Mouse (Mus musculus) bone marrow, adult 2 months (tissue): Measurements from ENCODE around the gene Cpa5.

ENCODE experiments used
- CTCF ChIP-seq: fragments of 200-500 bp; IDR thresholded peaks from 2 replicates; pipeline ENCODE4 v1.5.1; 2011; ENCODE audit warnings: low read length, control low read depth; ENCODE audit not compliant: control insufficient read depth, insufficient read depth
- POLR2A ChIP-seq: fragments of 200-500 bp; IDR thresholded peaks from 2 replicates; pipeline ENCODE4 v1.6.1; 2011; ENCODE audit warnings: low read depth, mild to moderate bottlenecking, control low read depth, low read length, borderline replicate concordance; ENCODE audit not compliant: control insufficient read depth

DNA sequence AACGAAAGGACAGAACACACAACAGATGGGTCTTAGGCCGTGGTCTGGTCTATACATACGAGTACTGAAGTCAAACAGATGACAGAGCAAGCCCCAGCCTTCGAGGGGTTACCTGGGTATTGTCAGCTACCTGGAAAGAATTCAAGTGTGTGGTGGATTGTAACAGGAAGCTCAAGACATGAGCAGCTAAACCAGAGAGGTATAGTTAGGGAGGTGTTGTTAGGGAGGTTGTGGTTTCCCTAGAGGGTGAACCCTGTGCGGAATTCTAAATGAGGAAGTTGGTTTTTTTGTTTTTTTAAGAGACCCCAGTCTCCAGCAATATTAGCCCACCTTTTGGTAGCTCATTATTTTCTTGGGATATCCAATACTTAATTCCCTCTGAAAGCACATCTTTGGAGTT is 5.1 kb upstream of the Cpa5 start:
- TF ChIP-seq CTCF (no peak), POLR2A (no peak)
